Mouse (Mus musculus) embryonic stem cell, embryonic (primary cell): ENCODE measurements at regions not wholly inside any gene's neighbourhood (a gene's known extent, or its start where the extent isn't known, plus 50 kb on each side); places are given as distances from the start of the nearest gene placed in this dataset.

Source experiments
- CTCF ChIA-PET, 4 experiments: fragments of 300-600 bp in 2 of 4; fragments of 350-600 bp in 2 of 4; sonication (Branson Sonifier 250); formaldehyde crosslinking; loops; one replicate each; lab custom pipeline; 2022; ENCODE audit warnings: inconsistent platforms in 2 of 4; lab: Charles Lee
- POLR2A ChIA-PET, 4 experiments: fragments of 300-600 bp in 2 of 4; fragments of 350-600 bp in 2 of 4; sonication (Branson Sonifier 250); formaldehyde crosslinking; loops; one replicate each; lab custom pipeline; 2022; ENCODE audit warnings: antibody characterized with exemption in 4 of 4, inconsistent platforms in 1 of 4; lab: Charles Lee

GRCm38 (mm10) chr3:53393945-53394344, 69.2 kb downstream of the Nhlrc3 start:
- ChIA-PET POLR2A (no interaction called here), CTCF (interaction anchor here in 1 of 4 experiments (1.0 kb wide), 1 partner anchor 22 kb away, joined by 3 read pairs; no protein-coding TSS in a partner anchor)

DNA sequence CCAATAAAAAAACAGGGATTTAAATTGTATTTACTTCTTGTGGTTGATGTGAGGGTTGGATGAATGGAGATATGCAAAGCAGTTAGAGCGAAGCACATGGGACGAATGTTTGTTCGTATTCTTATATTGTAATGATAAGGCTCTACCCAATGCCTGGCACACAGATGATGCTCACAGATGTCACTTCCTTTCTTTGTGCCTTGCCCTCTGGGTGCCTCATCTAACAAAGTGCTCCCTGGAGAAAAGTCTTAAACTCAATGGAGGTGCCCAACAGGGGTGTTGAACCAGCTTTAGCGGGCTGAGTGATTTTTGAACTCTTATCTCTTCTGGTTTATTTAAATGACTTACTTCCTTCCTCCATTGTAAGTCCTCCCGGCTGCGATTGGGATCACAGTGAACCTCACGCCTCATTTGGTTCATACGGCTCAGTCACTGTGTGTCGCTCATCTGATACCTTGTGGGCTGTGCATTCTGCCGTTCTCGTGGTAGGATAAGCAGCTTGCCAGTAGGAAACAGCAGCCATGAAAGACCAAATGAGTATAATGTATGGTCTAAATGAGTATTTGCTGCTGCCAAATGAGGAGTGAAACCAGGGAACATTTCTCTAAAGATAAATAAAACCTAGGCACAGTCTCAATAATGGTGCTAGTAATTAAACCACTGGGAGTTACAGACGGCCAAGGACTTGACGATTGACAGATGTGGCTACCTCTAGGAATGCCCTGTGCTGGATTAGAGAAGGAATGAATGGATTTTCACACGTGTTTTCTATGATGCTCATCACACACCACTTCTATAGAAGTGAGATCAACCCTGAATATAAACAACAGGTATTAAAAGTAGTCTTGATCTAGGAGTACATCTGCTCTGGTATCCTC, 81.2 kb downstream of the Nhlrc3 start:
- CTCF ChIA-PET, result no interaction called here

GRCm38 (mm10) chr3:53379519-53380181, 83.5 kb downstream of the Nhlrc3 start:
- CTCF ChIA-PET, result no interaction called here
- POLR2A ChIA-PET, result interaction anchor here in 1 of 4 experiments (0.5 kb wide), 1 partner anchor 88 kb away, joined by 3 read pairs; no protein-coding TSS in a partner anchor

More for the DNA sequence above, 81.2 kb downstream of the Nhlrc3 start:
- POLR2A ChIA-PET, result no interaction called here

DNA sequence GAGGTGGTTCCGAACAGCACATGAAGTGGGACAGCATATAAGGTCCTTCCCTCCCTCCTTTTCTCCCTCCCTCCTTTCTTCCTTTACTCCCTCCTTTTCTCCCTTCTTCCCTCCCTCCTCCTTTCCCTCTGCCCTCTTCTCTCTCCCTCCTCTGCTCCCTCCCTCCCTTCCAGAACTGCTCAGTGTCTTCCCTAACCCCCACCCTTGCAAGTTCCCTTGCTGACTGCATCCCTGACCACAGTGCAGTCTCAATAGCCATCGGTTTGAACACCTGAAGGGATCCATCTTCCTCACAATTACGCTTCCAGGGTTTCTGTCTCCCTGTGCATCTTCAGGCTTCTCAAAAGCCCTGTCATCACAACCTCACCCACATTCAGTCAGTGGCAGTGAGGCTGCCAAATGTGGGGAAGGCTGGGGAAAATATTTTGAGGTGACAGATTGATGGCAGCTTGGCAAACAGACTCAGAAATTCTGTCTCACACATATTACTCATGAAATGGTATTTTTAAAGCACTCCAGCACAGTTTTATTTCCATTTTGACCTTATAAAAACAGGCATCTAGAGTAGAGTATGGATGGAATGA, 86.2 kb downstream of the Nhlrc3 start:
- ChIA-PET CTCF (no interaction called here), POLR2A (interaction anchor here in 1 of 4 experiments (0.6 kb wide), 1 partner anchor 21 kb away, joined by 3 read pairs; no protein-coding TSS in a partner anchor)

- POLR2A ChIA-PET, result interaction anchor here in 1 of 4 experiments (0.6 kb wide), 1 partner anchor 91 kb away, joined by 3 read pairs; the partner anchor contains the start of gene Proser1
Measured at GRCm38 (mm10) chr3:53372887-53373286, 90.2 kb downstream of the Nhlrc3 start.

DNA sequence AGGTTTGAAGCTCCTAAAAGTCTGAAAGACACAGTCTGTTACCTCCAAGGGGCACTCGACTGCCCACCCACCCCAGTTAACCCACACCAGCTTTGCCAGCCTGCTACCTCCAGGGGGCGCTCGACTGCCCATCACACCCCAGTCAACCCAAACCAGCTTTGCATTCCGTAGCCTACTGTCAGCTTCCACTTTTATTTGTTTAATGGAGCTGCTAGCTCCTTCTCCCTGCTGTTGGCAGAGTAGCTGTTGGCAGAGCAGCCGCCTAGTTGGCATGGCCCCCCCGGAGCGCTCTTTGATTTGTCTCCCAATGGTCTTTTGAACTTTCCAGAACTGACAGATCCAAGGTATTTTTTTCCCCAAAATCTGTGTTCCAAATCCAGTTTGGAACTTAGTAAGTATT, 91.2 kb downstream of the Nhlrc3 start:
- POLR2A ChIA-PET, result interaction anchor here in 1 of 4 experiments (0.6 kb wide), 1 partner anchor 304 kb away, joined by 3 read pairs; no protein-coding TSS in a partner anchor
- CTCF ChIA-PET, result interaction anchor here (0.6 to 1.3 kb wide), 10 partner anchors 22 to 768 kb away, joined by 3 to 7 read pairs (median 3); no protein-coding TSS in a partner anchor

More at GRCm38 (mm10) chr3:53372887-53373286, 90.2 kb downstream of the Nhlrc3 start:
- CTCF ChIA-PET, result no interaction called here

DNA sequence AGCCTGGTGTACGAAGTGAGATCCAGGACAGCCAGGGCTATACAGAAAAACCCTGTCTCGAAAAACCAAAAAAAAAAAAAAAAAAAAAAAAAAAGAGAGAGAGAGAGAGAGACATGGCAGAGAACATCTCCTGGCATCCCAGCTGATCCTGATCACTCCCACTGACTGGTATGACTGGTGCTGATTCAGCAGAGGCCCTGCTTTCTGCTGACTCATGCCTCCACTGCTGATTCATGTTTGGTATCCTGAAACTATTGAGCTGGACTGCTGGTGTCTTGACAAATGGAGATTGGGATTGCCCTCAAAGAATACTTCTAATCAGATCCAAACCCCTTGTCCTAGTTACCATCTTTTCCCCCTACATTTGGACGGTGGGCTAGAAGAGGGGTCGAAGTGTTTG, 101.9 kb downstream of the Nhlrc3 start:
- ChIA-PET POLR2A (no interaction called here), CTCF (interaction anchor here in 1 of 4 experiments (1.2 kb wide), 1 partner anchor 13 kb away, joined by 3 read pairs; no protein-coding TSS in a partner anchor)

DNA sequence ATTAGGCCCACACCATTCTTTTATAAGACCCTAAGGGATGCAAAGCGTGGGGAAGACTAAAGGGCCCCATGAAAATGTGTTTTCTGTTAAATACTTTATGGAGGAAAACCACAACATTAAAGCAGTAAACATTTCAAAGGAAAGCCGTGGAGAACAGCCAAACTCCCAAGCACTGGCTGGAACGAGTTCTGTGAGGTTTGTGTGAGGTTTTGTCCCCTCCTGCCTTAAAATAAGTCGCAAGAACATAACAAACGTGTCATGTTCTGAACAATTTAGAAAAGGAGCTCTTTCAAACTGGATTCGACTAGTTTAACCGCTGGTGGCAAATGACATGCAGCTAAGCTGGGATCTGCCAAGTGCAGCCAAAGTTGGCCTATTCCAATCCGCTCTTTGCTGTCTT, 109.4 kb downstream of the Nhlrc3 start:
- POLR2A ChIA-PET, result no interaction called here
- CTCF ChIA-PET, result no interaction called here

GRCm38 (mm10) chr3:53353282-53353681, 109.8 kb downstream of the Nhlrc3 start:
- CTCF ChIA-PET, result no interaction called here
- POLR2A ChIA-PET, result no interaction called here

- ChIA-PET POLR2A (no interaction called here), CTCF (no interaction called here)
Measured at GRCm38 (mm10) chr3:53343638-53344037, 119.5 kb downstream of the Nhlrc3 start.

GRCm38 (mm10) chr3:53341304-53342206, 121.6 kb downstream of the Nhlrc3 start:
- ChIA-PET CTCF (interaction anchor here in 1 of 4 experiments (0.6 kb wide), 1 partner anchor 1660 kb away, joined by 3 read pairs; no protein-coding TSS in a partner anchor), POLR2A (interaction anchor here in 2 of 4 experiments (0.6 to 0.7 kb wide), 2 partner anchors 43 to 1885 kb away, joined by 4 to 6 read pairs; no protein-coding TSS in a partner anchor)

- ChIA-PET POLR2A (no interaction called here), CTCF (no interaction called here)
Measured at GRCm38 (mm10) chr3:53338571-53338970, 124.6 kb downstream of the Nhlrc3 start.

DNA sequence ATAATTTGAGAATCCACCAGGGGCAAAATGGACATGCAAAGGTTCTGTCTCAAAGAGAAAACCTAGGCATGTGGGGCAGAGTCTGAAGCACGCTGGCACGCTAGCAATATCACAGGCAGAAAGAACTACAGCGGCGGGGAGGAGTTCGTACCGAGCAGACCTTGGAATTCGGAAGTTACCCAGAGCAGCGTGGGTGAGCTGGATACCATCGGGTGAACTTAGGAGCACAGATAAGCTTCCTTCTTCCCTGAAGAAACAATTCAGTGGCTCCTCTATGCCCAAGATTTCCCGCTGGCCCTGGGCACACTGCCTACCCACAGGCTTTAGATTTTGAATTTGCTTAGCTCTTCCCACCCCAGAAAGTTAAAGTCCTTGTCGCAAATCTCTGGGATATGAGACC, 129.1 kb downstream of the Nhlrc3 start:
- ChIA-PET CTCF (no interaction called here), POLR2A (no interaction called here)

GRCm38 (mm10) chr3:53329528-53329927, 133.6 kb downstream of the Nhlrc3 start:
- ChIA-PET CTCF (interaction anchor here in 2 of 4 experiments (0.9 to 1.3 kb wide), 2 partner anchors 300 kb away, joined by 3 to 6 read pairs; no protein-coding TSS in a partner anchor), POLR2A (no interaction called here)

DNA sequence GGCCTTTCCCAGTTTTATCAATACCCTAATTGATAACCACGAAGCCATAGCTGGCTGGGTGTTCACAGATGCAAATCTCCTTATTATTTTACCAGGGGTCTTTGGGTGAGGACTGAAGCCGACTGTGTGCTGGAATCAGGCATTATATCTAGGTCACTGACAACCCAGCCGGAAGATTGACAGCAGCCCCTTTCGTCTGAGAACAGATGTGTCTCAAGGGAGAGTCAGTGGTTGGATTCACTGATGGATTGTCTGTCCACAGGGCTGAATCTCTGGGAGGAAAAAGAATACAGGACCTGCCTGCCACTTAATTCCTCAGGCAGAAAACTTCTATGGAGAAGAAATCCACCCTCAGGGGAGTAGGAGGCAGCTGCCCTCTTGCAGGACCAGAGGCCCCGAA, 135.7 kb downstream of the Nhlrc3 start:
- CTCF ChIA-PET, result no interaction called here
- POLR2A ChIA-PET, result no interaction called here

DNA sequence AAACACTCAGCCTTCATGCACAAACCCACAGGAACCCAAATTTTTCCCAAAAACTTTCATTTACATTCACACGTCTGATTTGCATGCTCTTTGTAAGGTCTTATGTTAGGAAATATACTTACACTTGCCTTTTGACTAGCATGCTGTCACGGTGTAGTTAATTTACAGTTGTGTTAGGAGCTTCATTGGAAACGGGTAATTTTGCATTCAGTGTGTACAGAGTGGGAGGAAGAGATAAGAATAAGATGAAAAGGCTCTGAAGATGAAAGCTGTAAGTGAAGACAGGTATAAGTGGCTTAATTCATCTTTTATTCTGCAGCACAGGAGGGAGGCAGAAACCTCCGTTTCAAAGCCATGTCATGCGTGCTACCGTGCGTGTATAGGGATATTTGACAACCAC, 136.2 kb downstream of the Nhlrc3 start:
- ChIA-PET CTCF (no interaction called here), POLR2A (no interaction called here)

DNA sequence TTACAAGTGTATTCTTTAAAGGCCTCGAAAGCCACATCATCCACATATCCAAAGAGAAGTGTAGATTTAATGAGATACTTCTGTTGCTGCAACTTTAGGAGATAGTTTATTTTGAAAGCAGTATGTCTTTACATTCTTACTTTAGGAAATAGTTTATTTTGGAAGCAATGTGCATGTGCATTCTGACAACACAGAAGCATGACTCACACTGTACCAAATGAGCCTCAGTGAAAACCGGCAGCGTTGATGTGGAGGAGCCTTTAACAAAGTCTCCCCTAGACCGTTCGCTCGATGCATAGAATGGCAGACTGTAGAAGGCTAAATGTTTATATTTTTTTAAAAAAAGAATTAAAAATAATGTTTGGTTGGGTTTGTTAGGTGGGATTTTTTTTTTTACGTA, 138.1 kb downstream of the Nhlrc3 start:
- ChIA-PET POLR2A (no interaction called here), CTCF (no interaction called here)

GRCm38 (mm10) chr3:53324386-53324785, 138.7 kb downstream of the Nhlrc3 start:
- POLR2A ChIA-PET, result no interaction called here
- CTCF ChIA-PET, result no interaction called here
